Mouse (Mus musculus): ENCODE measurements around the gene Sept9. TPM values are rescaled to one million over a fixed set of nuclear protein-coding genes. Genes with fewer than 3 reads are reported as not detected.

Gene Sept9
- polyA plus RNA-seq, 1 experiment from 2014 or later = 180 TPM

- no peak for ATAC-seq (ENCODE audit: low FRiP score)
- H3K4me3 ChIP-seq (replicated peaks) = no peak overlapping the region
- H3K4me1 ChIP-seq = peaks cover under 1% of the 10 kb centered on the region
- no peaks in the 10 kb centered on the region for H3K36me3 ChIP-seq (replicated peaks)
- no peak overlapping the region for H3K27ac ChIP-seq
- no peaks in the 10 kb centered on the region for H3K9me3 ChIP-seq
- no peak overlapping the region for H3K9ac ChIP-seq
- H3K4me2 ChIP-seq = no peak overlapping the region
- peaks cover 36% of the 10 kb centered on the region for H3K27me3 ChIP-seq
- 76% methylated on average over 6 of the region's 6 CpGs for whole genome bisulfite sequencing
Measured at GRCm38 (mm10) chr11:117205042-117205441, 5.6 kb downstream of the Sept9 start.

- ATAC-seq (ENCODE audit: low FRiP score) = no peak
- Histone ChIP-seq H3K4me1 (no peaks in the 10 kb centered on the region), H3K4me2 (no peak overlapping the region), H3K4me3 (replicated peaks) (no peak overlapping the region), H3K27ac (no peak overlapping the region), H3K9ac (no peak overlapping the region), H3K27me3 (peaks cover 32% of the 10 kb centered on the region), H3K36me3 (replicated peaks) (no peaks in the 10 kb centered on the region), H3K9me3 (no peaks in the 10 kb centered on the region)
- 87% methylated on average over 9 of the region's 9 CpGs for WGBS
Measured at GRCm38 (mm10) chr11:117205447-117205846, 6.0 kb downstream of the Sept9 start.

- Histone ChIP-seq H3K27ac (no peak overlapping the region), H3K4me1 (no peaks in the 10 kb centered on the region), H3K36me3 (replicated peaks) (no peaks in the 10 kb centered on the region), H3K4me3 (replicated peaks) (no peak overlapping the region), H3K27me3 (peaks cover 12% of the 10 kb centered on the region), H3K9ac (no peak overlapping the region), H3K4me2 (no peak overlapping the region), H3K9me3 (no peaks in the 10 kb centered on the region)
- 67% methylated on average over 5 of the region's 5 CpGs for WGBS
- ATAC-seq (ENCODE audit: low FRiP score) = no peak
Measured at GRCm38 (mm10) chr11:117207436-117207835, 8.0 kb downstream of the Sept9 start.

- no peaks in the 10 kb centered on the region for H3K4me1 ChIP-seq
- H3K27ac ChIP-seq = no peak overlapping the region
- no peaks in the 10 kb centered on the region for H3K9me3 ChIP-seq
- ATAC-seq (ENCODE audit: low FRiP score) = no peak
- no peak overlapping the region for H3K9ac ChIP-seq
- no peak overlapping the region for H3K4me3 ChIP-seq (replicated peaks)
- no peak overlapping the region for H3K4me2 ChIP-seq
- H3K27me3 ChIP-seq = peaks cover 9% of the 10 kb centered on the region
- WGBS = 84% methylated on average over 8 of the region's 8 CpGs
- H3K36me3 ChIP-seq (replicated peaks) = no peaks in the 10 kb centered on the region
Measured at GRCm38 (mm10) chr11:117208151-117208673, 8.8 kb downstream of the Sept9 start.

- ATAC-seq (ENCODE audit: low FRiP score) = no peak
- H3K27ac ChIP-seq = no peak overlapping the region
- no peaks in the 10 kb centered on the region for H3K4me1 ChIP-seq
- H3K9me3 ChIP-seq = no peaks in the 10 kb centered on the region
- no peak overlapping the region for H3K4me2 ChIP-seq
- H3K27me3 ChIP-seq = no peaks in the 10 kb centered on the region; the same call in 1 of the 2 replicates
- H3K4me3 ChIP-seq (replicated peaks) = no peak overlapping the region
- H3K9ac ChIP-seq = no peak overlapping the region
- no peaks in the 10 kb centered on the region for H3K36me3 ChIP-seq (replicated peaks)
- WGBS = 64% methylated on average over 2 of the region's 2 CpGs
Measured at GRCm38 (mm10) chr11:117216713-117217112, 17.3 kb downstream of the Sept9 start.

GRCm38 (mm10) chr11:117218070-117218469 lies 18.6 kb downstream of the Sept9 start:
- ATAC-seq (ENCODE audit: low FRiP score) = no peak
- H3K9me3 ChIP-seq = no peaks in the 10 kb centered on the region
- H3K4me2 ChIP-seq = no peak overlapping the region
- 89% methylated on average over 6 of the region's 6 CpGs for WGBS
- no peaks in the 10 kb centered on the region for H3K36me3 ChIP-seq (replicated peaks)
- H3K27me3 ChIP-seq = no peaks in the 10 kb centered on the region; the same call in 1 of the 2 replicates
- H3K9ac ChIP-seq = no peak overlapping the region
- no peak overlapping the region for H3K4me3 ChIP-seq (replicated peaks)
- H3K27ac ChIP-seq = no peak overlapping the region
- no peaks in the 10 kb centered on the region for H3K4me1 ChIP-seq

GRCm38 (mm10) chr11:117218498-117218897 lies 19.0 kb downstream of the Sept9 start:
- Histone ChIP-seq H3K4me1 (no peaks in the 10 kb centered on the region), H3K36me3 (replicated peaks) (no peaks in the 10 kb centered on the region), H3K9me3 (no peaks in the 10 kb centered on the region), H3K4me3 (replicated peaks) (no peak overlapping the region), H3K4me2 (no peak overlapping the region), H3K27me3 (no peaks in the 10 kb centered on the region; the same call in 1 of the 2 replicates), H3K27ac (no peak overlapping the region), H3K9ac (no peak overlapping the region)
- 89% methylated on average over 6 of the region's 6 CpGs for WGBS
- ATAC-seq (ENCODE audit: low FRiP score) = no peak

GRCm38 (mm10) chr11:117220777-117221176 lies 21.3 kb downstream of the Sept9 start:
- Histone ChIP-seq H3K4me2 (no peak overlapping the region), H3K9ac (no peak overlapping the region), H3K4me1 (no peaks in the 10 kb centered on the region), H3K4me3 (replicated peaks) (no peak overlapping the region), H3K27me3 (no peaks in the 10 kb centered on the region; the same call in 1 of the 2 replicates), H3K27ac (no peak overlapping the region), H3K9me3 (no peaks in the 10 kb centered on the region), H3K36me3 (replicated peaks) (no peaks in the 10 kb centered on the region)
- ATAC-seq (ENCODE audit: low FRiP score) = no peak
- 92% methylated on average over 8 of the region's 8 CpGs for WGBS

- no peaks in the 10 kb centered on the region for H3K36me3 ChIP-seq (replicated peaks)
- no peak overlapping the region for H3K27ac ChIP-seq
- H3K4me2 ChIP-seq = no peak overlapping the region
- H3K27me3 ChIP-seq = no peaks in the 10 kb centered on the region; the same call in 1 of the 2 replicates
- no peaks in the 10 kb centered on the region for H3K9me3 ChIP-seq
- H3K4me1 ChIP-seq = no peaks in the 10 kb centered on the region
- no peak overlapping the region for H3K4me3 ChIP-seq (replicated peaks)
- WGBS = 79% methylated on average over 6 of the region's 6 CpGs
- ATAC-seq (ENCODE audit: low FRiP score) = no peak
- H3K9ac ChIP-seq = no peak overlapping the region
Measured at GRCm38 (mm10) chr11:117221182-117221581, 21.7 kb downstream of the Sept9 start.

- Histone ChIP-seq H3K27ac (no peak overlapping the region), H3K4me3 (replicated peaks) (no peak overlapping the region), H3K4me1 (no peaks in the 10 kb centered on the region), H3K9me3 (no peaks in the 10 kb centered on the region), H3K4me2 (no peak overlapping the region), H3K36me3 (replicated peaks) (no peaks in the 10 kb centered on the region), H3K27me3 (no peaks in the 10 kb centered on the region; the same call in 1 of the 2 replicates), H3K9ac (no peak overlapping the region)
- WGBS = 84% methylated on average over 8 of the region's 8 CpGs
- no peak for ATAC-seq (ENCODE audit: low FRiP score)
Measured at GRCm38 (mm10) chr11:117222899-117223298, 23.4 kb downstream of the Sept9 start.

GRCm38 (mm10) chr11:117224804-117225203 lies 25.3 kb downstream of the Sept9 start:
- WGBS = 50% methylated on average over 4 of the region's 4 CpGs
- ATAC-seq (ENCODE audit: low FRiP score) = no peak
- Histone ChIP-seq H3K4me1 (no peaks in the 10 kb centered on the region), H3K9me3 (no peaks in the 10 kb centered on the region), H3K36me3 (replicated peaks) (no peaks in the 10 kb centered on the region), H3K27ac (no peak overlapping the region), H3K9ac (no peak overlapping the region), H3K27me3 (no peaks in the 10 kb centered on the region; the same call in 1 of the 2 replicates), H3K4me2 (no peak overlapping the region), H3K4me3 (replicated peaks) (no peak overlapping the region)

GRCm38 (mm10) chr11:117225531-117226213 lies 26.2 kb downstream of the Sept9 start:
- 86% methylated on average over 15 of the region's 15 CpGs for WGBS
- Histone ChIP-seq H3K4me3 (replicated peaks) (no peak overlapping the region), H3K9me3 (no peaks in the 10 kb centered on the region), H3K36me3 (replicated peaks) (no peaks in the 10 kb centered on the region), H3K27me3 (no peaks in the 10 kb centered on the region), H3K4me2 (no peak overlapping the region), H3K27ac (no peak overlapping the region), H3K9ac (no peak overlapping the region), H3K4me1 (no peaks in the 10 kb centered on the region)
- ATAC-seq (ENCODE audit: low FRiP score) = no peak

GRCm38 (mm10) chr11:117226214-117226535 lies 26.7 kb downstream of the Sept9 start:
- no peak overlapping the region for H3K4me2 ChIP-seq
- no peaks in the 10 kb centered on the region for H3K27me3 ChIP-seq
- H3K9me3 ChIP-seq = no peaks in the 10 kb centered on the region
- no peaks in the 10 kb centered on the region for H3K36me3 ChIP-seq (replicated peaks)
- H3K4me3 ChIP-seq (replicated peaks) = no peak overlapping the region
- 88% methylated on average over 5 of the region's 5 CpGs for WGBS
- no peak for ATAC-seq (ENCODE audit: low FRiP score)
- H3K9ac ChIP-seq = no peak overlapping the region
- no peaks in the 10 kb centered on the region for H3K4me1 ChIP-seq
- H3K27ac ChIP-seq = no peak overlapping the region
